Mouse (Mus musculus) thymus, adult 2 months (tissue): Measurements from ENCODE around the gene Churc1. TPM values are rescaled to one million over a fixed set of nuclear protein-coding genes. Genes with fewer than 3 reads are reported as not detected.

Source experiments
- DNase-seq: peaks from one replicate; pipeline ENCODE4 v3.0.0; 2021
- H3K27ac ChIP-seq: fragments of 200-500 bp; 2 replicates; pipeline ENCODE4 v1.5.1; 2012; ENCODE audit warnings: low read length, control low read depth; ENCODE audit not compliant: control insufficient read depth, insufficient read depth
- H3K27me3 ChIP-seq: fragments of 200-500 bp; 2 replicates; pipeline ENCODE4 v1.6.1; 2012; ENCODE audit warnings: mild to moderate bottlenecking, low read length, moderate library complexity, mixed read lengths; ENCODE audit not compliant: control insufficient read depth, insufficient read depth
- H3K36me3 ChIP-seq: fragments of 200-500 bp; 2 replicates; pipeline ENCODE4 v1.6.1; 2012; ENCODE audit warnings: mild to moderate bottlenecking, low read length, moderate library complexity; ENCODE audit not compliant: control insufficient read depth, insufficient read depth
- H3K4me1 ChIP-seq: fragments of 200-500 bp; replicated peaks from 2 replicates; pipeline ENCODE4 v1.6.1; 2012; ENCODE audit warnings: low read length; ENCODE audit not compliant: control insufficient read depth, insufficient read depth
- H3K4me3 ChIP-seq: fragments of 200-500 bp; 2 replicates; pipeline ENCODE4 v1.5.1; 2012; ENCODE audit warnings: mild to moderate bottlenecking, low read length, control low read depth, moderate library complexity; ENCODE audit not compliant: control insufficient read depth, insufficient read depth
- CTCF ChIP-seq: fragments of 200-500 bp; IDR thresholded peaks from 2 replicates; pipeline ENCODE4 v1.5.1; 2012; ENCODE audit warnings: mild to moderate bottlenecking, control low read depth, low read length, moderate library complexity, borderline replicate concordance; ENCODE audit not compliant: control insufficient read depth, poor library complexity, insufficient read depth; ENCODE audit errors: extremely low read depth
- POLR2A ChIP-seq: fragments of 200-500 bp; IDR thresholded peaks from 2 replicates; pipeline ENCODE4 v1.6.1; 2012; ENCODE audit warnings: mild to moderate bottlenecking, low read length, control low read depth, moderate library complexity; ENCODE audit not compliant: control insufficient read depth, poor library complexity, insufficient read depth; ENCODE audit errors: extremely low read depth
- WGBS: fragments of 180-500 bp; shearing (Covaris S2); methylation state at CpG from one replicate; pipeline ENCODE4 v1.1.7; 2018; 5-methylcytosine and 5-hydroxymethylcytosine counted together
- polyA plus RNA-seq: library from polyadenylated mRNA; depleted of rRNA; stranded (reverse); fragments of >200 nt; gene quantifications from 2 replicates; pipeline ENCODE4 v1.2.3, GENCODE M21; 2012; rRNA removed

The Churc1 gene
- polyA plus RNA-seq, 1 experiment = 68.3 TPM

- H3K4me1 ChIP-seq = peaks cover 10% of the 10 kb centered on the region
- H3K36me3 ChIP-seq = no peaks in the 10 kb centered on the region
- no peak overlapping the region for H3K27ac ChIP-seq
- TF ChIP-seq POLR2A = no peak
- no peak for TF ChIP-seq CTCF
- no peak overlapping the region for H3K4me3 ChIP-seq
- no peak for DNase-seq
- 88% methylated on average over 4 of the region's 4 CpGs for WGBS
- H3K27me3 ChIP-seq = peaks cover 11% of the 10 kb centered on the region; the same call in 1 of the 2 replicates
These were observed 59.9 kb downstream of the Churc1 start for GRCm38 (mm10) chr12:76825283-76825682.

- H3K4me1 ChIP-seq = no peaks in the 10 kb centered on the region
- peak; percentile 18 for DNase-seq
- 7% methylated on average over 3 of the region's 3 CpGs for WGBS
- no peak overlapping the region for H3K4me3 ChIP-seq
- H3K27me3 ChIP-seq = no peaks in the 10 kb centered on the region
- H3K27ac ChIP-seq = no peak overlapping the region
- no peak for TF ChIP-seq POLR2A
- no peak for TF ChIP-seq CTCF
- H3K36me3 ChIP-seq = no peaks in the 10 kb centered on the region
These were observed 67.4 kb downstream of the Churc1 start for GRCm38 (mm10) chr12:76832704-76833103.

Other genes starting within 250 kb of the Churc1 start
- gene Plekhg3, start 234.6 kb upstream of the Churc1 start, polyA plus RNA-seq = 12.0 and 13.6 TPM in 2 replicates
- gene Sptb, start 55.0 kb upstream of the Churc1 start, polyA plus RNA-seq = 1.5 and 3.0 TPM in 2 replicates
- 50.9 and 51.3 TPM in 2 replicates for gene Fntb, start 51 bp downstream of the Churc1 start, polyA plus RNA-seq
- 5.4 and 6.3 TPM in 2 replicates for gene Gpx2, start 30.0 kb downstream of the Churc1 start, polyA plus RNA-seq
- 18.6 and 21.9 TPM in 2 replicates for gene Rab15, start 57.4 kb downstream of the Churc1 start, polyA plus RNA-seq
- 54.9 and 56.1 TPM in 2 replicates for gene Max, start 196.7 kb downstream of the Churc1 start, polyA plus RNA-seq